Mouse (Mus musculus): ENCODE measurements around the gene Kmt2a. TPM values are rescaled to one million over a fixed set of nuclear protein-coding genes. Genes with fewer than 3 reads are reported as not detected.

Gene Kmt2a
- 10 to 100 TPM; 38.1 to 46.8 TPM for total RNA-seq (2023)

GRCm38 (mm10) chr9:44881221-44881871 lies at the start of gene Kmt2a:
Gene Kmt2a, minus strand, starts transcription at chr9:44881296.

GRCm38 (mm10) chr9:44920374-44921122 lies 39.5 kb upstream of the Kmt2a start, which contains the start of gene Atp5l:
Gene Atp5l, minus strand, starts transcription at chr9:44920742.

GRCm38 (mm10) chr9:44802808-44803450 lies 78.2 kb downstream of the Kmt2a start, which contains the start of gene Ttc36:
Gene Ttc36, minus strand, starts transcription at chr9:44803072.

GRCm38 (mm10) chr9:44799102-44799957 lies 81.8 kb downstream of the Kmt2a start, which contains the start of gene Tmem25:
Gene Tmem25, minus strand, starts transcription at chr9:44799307.

GRCm38 (mm10) chr9:44767101-44768028 lies 113.7 kb downstream of the Kmt2a start, which contains the start of the genes Arcn1 and Ift46:
Gene Arcn1, minus strand, starts transcription at chr9:44767845.
Gene Ift46, plus strand, starts transcription at chr9:44767908.

Other genes with a start within 250 kb of the Kmt2a start
- not detected for gene Treh, start 208.1 kb downstream of the Kmt2a start, total RNA-seq (2023)
- gene Phldb1, start 146.1 kb downstream of the Kmt2a start, total RNA-seq (2023): 1 to 10 TPM; 1.3 to 1.5 TPM
- 10 to 100 TPM; 79.7 to 81.0 TPM for gene Arcn1, start 113.5 kb downstream of the Kmt2a start, total RNA-seq (2023)
- gene Ift46, start 113.4 kb downstream of the Kmt2a start, total RNA-seq (2023): 10 to 100 TPM; 22.1 to 26.1 TPM
- gene Tmem25, start 82.0 kb downstream of the Kmt2a start, total RNA-seq (2023): under 1 TPM; 0.18 to 0.71 TPM
- gene Ttc36, start 78.2 kb downstream of the Kmt2a start, total RNA-seq (2023): under 1 TPM; 0.64 to 0.81 TPM
- gene Atp5l, start 39.4 kb upstream of the Kmt2a start, total RNA-seq (2023): 100 to 1,000 TPM; 161 to 170 TPM
- gene Ube4a, start 84.3 kb upstream of the Kmt2a start, total RNA-seq (2023): 10 to 100 TPM; 69.0 to 81.5 TPM
- 1 to 10 TPM in 1 of 2 experiments, under 1 TPM in 1; 0.81 to 1.1 TPM for gene Cd3g, start 99.1 kb upstream of the Kmt2a start, total RNA-seq (2023)
- 100 to 1,000 TPM; 108 to 125 TPM for gene Cd3d, start 100.5 kb upstream of the Kmt2a start, total RNA-seq (2023)
- 1 to 10 TPM in 1 of 2 experiments, under 1 TPM in 1; 0.86 to 1.1 TPM for gene Cd3e, start 128.3 kb upstream of the Kmt2a start, total RNA-seq (2023)
- gene Mpzl2, start 158.5 kb upstream of the Kmt2a start, total RNA-seq (2023): not detected
- gene Mpzl3, start 173.9 kb upstream of the Kmt2a start, total RNA-seq (2023): 10 to 100 TPM in 1 of 2 experiments, 1 to 10 TPM in 1; 8.5 to 11.9 TPM
- gene Jaml, start 197.9 kb upstream of the Kmt2a start, total RNA-seq (2023): 100 to 1,000 TPM in 1 of 2 experiments, 10 to 100 TPM in 1; 97.6 to 103 TPM
- 1 to 10 TPM in 1 of 2 experiments, under 1 TPM in 1; 0.72 to 1.4 TPM for gene Scn2b, start 236.5 kb upstream of the Kmt2a start, total RNA-seq (2023)

Measured in neutrophil, adult 83 days (primary cell).